11 mouse cellular contexts compared by ENCODE assay signal in genomic region chr1:156808332-156808731, GRCm38 (mm10). TPM values are rescaled to one million over a fixed set of nuclear protein-coding genes. Genes with fewer than 3 reads are reported as not detected.
DNase-seq lines count a peak whose midpoint lies in the region; ATAC-seq and TF ChIP-seq lines count a peak whose summit lies in the region.
"Had no signal": no experiment of that assay in that cellular context is flagged by ENCODE, and none has a peak within 500 bp of the region (broad histone marks: within the 10 kb centered on the region; RNA-seq: fewer than 3 reads in every experiment).

No protein-coding gene starts in this region.

- no peak overlapping the region for H3K4me3 ChIP-seq in lung, embryonic 14.5 days (ENCODE audit: low read depth, low read length)
- no peak overlapping the region for H3K4me3 ChIP-seq in intestine, postnatal 0 days (ENCODE audit: low read depth, low read length)
- H3K4me3 ChIP-seq in stomach, embryonic 16.5 days (replicated peaks; ENCODE audit: low read length) = no peak overlapping the region
- H3K4me3 ChIP-seq: heart, embryonic 13.5 days had no signal

- H3K4me1 ChIP-seq in lung, embryonic 14.5 days (ENCODE audit: insufficient read depth) = peaks cover 3% of the 10 kb centered on the region; the same call in 1 of the 2 replicates
- no peaks in the 10 kb centered on the region for H3K4me1 ChIP-seq in intestine, postnatal 0 days (replicated peaks; ENCODE audit: control insufficient read depth, insufficient read depth, low read length)
- peaks cover 6% of the 10 kb centered on the region; the same call in 1 of the 2 replicates for H3K4me1 ChIP-seq in stomach, embryonic 16.5 days (ENCODE audit: control insufficient read depth, insufficient read depth, low read length)

- 53% methylated on average over 10 of the region's 10 CpGs for WGBS in lung, embryonic 14.5 days
- WGBS in intestine, postnatal 0 days = 31% methylated on average over 10 of the region's 10 CpGs
- WGBS in stomach, embryonic 16.5 days = 54% methylated on average over 10 of the region's 10 CpGs

- H3K27me3 ChIP-seq in lung, embryonic 14.5 days (ENCODE audit: insufficient read depth, low read length) = no peaks in the 10 kb centered on the region
- no peaks in the 10 kb centered on the region for H3K27me3 ChIP-seq in intestine, postnatal 0 days (replicated peaks; ENCODE audit: control insufficient read depth, insufficient read depth, low read length)
- H3K27me3 ChIP-seq in stomach, embryonic 16.5 days (ENCODE audit: control insufficient read depth, insufficient read depth, low read length) = no peaks in the 10 kb centered on the region
- H3K27me3 ChIP-seq: heart, embryonic 13.5 days had no signal

- H3K36me3 ChIP-seq in lung, embryonic 14.5 days (ENCODE audit: insufficient read depth) = peaks cover 5% of the 10 kb centered on the region; the same call in 1 of the 2 replicates
- H3K36me3 ChIP-seq in intestine, postnatal 0 days (ENCODE audit: control insufficient read depth, insufficient read depth) = no peaks in the 10 kb centered on the region
- no peaks in the 10 kb centered on the region for H3K36me3 ChIP-seq in stomach, embryonic 16.5 days (ENCODE audit: control insufficient read depth, insufficient read depth, low read length)

- peak overlapping the region; percentile 50; the same call in 1 of the 2 replicates for H3K27ac ChIP-seq in lung, embryonic 14.5 days (ENCODE audit: low read depth)
- no peak overlapping the region for H3K27ac ChIP-seq in intestine, postnatal 0 days (ENCODE audit: low read depth, low read length)
- H3K27ac ChIP-seq in stomach, embryonic 16.5 days (ENCODE audit: low read length) = peak overlapping the region; percentile 53
- H3K27ac ChIP-seq: heart, embryonic 13.5 days; hindbrain, postnatal 0 days; macrophage had no signal

- H3K4me2 ChIP-seq in lung, embryonic 14.5 days = no peak overlapping the region
- peak overlapping the region; percentile 42 for H3K4me2 ChIP-seq in intestine, postnatal 0 days (replicated peaks; ENCODE audit: low read depth)
- H3K4me2 ChIP-seq in stomach, embryonic 16.5 days (ENCODE audit: low read depth, low read length) = no peak overlapping the region
- H3K4me2 ChIP-seq: heart, embryonic 13.5 days had no signal

- H3K9me3 ChIP-seq in lung, embryonic 14.5 days (ENCODE audit: low read depth, low read length) = no peaks in the 10 kb centered on the region
- no peaks in the 10 kb centered on the region for H3K9me3 ChIP-seq in intestine, postnatal 0 days (ENCODE audit: control insufficient read depth)
- no peaks in the 10 kb centered on the region for H3K9me3 ChIP-seq in stomach, embryonic 16.5 days (replicated peaks; ENCODE audit: control insufficient read depth, low read length)
- H3K9me3 ChIP-seq: heart, embryonic 13.5 days had no signal

- H3K9ac ChIP-seq in lung, embryonic 14.5 days = no peak overlapping the region
- H3K9ac ChIP-seq in intestine, postnatal 0 days (ENCODE audit: low read depth, low read length) = no peak overlapping the region
- no peak overlapping the region for H3K9ac ChIP-seq in stomach, embryonic 16.5 days (ENCODE audit: low read length)
- H3K9ac ChIP-seq: heart, embryonic 13.5 days had no signal

- no peak for ATAC-seq in lung, embryonic 14.5 days (ENCODE audit: insufficient read depth)
- peak; percentile 59; the same call in 1 of the 2 replicates for ATAC-seq in intestine, postnatal 0 days
- ATAC-seq in stomach, embryonic 16.5 days (ENCODE audit: insufficient read depth, low FRiP score) = peak; percentile 60; the same call in 1 of the 2 replicates
- ATAC-seq: hindbrain, postnatal 0 days had no signal

- DNase-seq in lung, embryonic 14.5 days = peak; percentile 39
- no peak for DNase-seq in lung, postnatal 14 days
- peak; percentile 39 for DNase-seq in kidney, postnatal 10 days
- DNase-seq in layer of hippocampus, postnatal 14 days (ENCODE audit: low spot score in 2 of 2) = no peak
- DNase-seq in thymus, postnatal 4 days = no peak
- DNase-seq: cerebellum, postnatal 10 days had no signal

- TF ChIP-seq CTCF in lung, embryonic 14.5 days (IDR thresholded peaks at IDR 0.05; ENCODE audit: low read depth) = no peak
- no peak for TF ChIP-seq CTCF in intestine, postnatal 0 days (IDR thresholded peaks at IDR 0.05; ENCODE audit: low read depth)

RNA-seq across cellular contexts. Expression of gene Angptl1, which starts 30.0 kb away (rescaled TPM):
- 1.2 and 1.8 TPM in 2 replicates for polyA plus RNA-seq in lung, embryonic 14.5 days (2014; fragmentation: Nextera tagmentation; extraction: Ambion mirVana)
- 18.8 and 20.9 TPM in 2 replicates for polyA plus RNA-seq in intestine, postnatal 0 days (2015; fragmentation: Nextera tagmentation; extraction: Ambion mirVana)
- 19.3 and 20.0 TPM in 2 replicates for polyA plus RNA-seq in stomach, embryonic 16.5 days (2015; fragmentation: Nextera tagmentation; extraction: Ambion mirVana)
- total RNA-seq in layer of hippocampus, postnatal 14 days (2021) = 1 to 10 TPM; 1.1 to 1.4 TPM
- polyA plus RNA-seq: macrophage had no signal

Comparison
In these comparisons a context has a peak if more than half of its experiments do, and no peak if none do; other contexts are left out.
1. DNase-seq: peak in lung, embryonic 14.5 days (single experiment) and kidney, postnatal 10 days (single experiment); none in lung, postnatal 14 days (single experiment), layer of hippocampus, postnatal 14 days (0 of 2) and thymus, postnatal 4 days (single experiment).